Mouse (Mus musculus) myocyte (in vitro differentiated cells): ENCODE measurements around the gene Nit1.
A peak's percentile ranks its signal among the peaks of the same experiment; 100 is the strongest.

ENCODE experiments used
- CEBPB ChIP-seq: IDR thresholded peaks from 2 replicates; pipeline ENCODE4 v1.6.1; 2011; ENCODE audit warnings: mild to moderate bottlenecking, moderate library complexity; ENCODE audit not compliant: poor library complexity, insufficient read depth, severe bottlenecking
- E2F4 ChIP-seq: IDR thresholded peaks from one replicate; pipeline ENCODE4 v1.6.1; 2011; ENCODE audit warnings: mild to moderate bottlenecking, control low read depth, moderate library complexity; ENCODE audit not compliant: insufficient read depth
- MAX ChIP-seq: IDR thresholded peaks from one replicate; pipeline ENCODE4 v1.6.1; 2011; ENCODE audit warnings: low read depth, mild to moderate bottlenecking, control low read depth
- MYOD1 ChIP-seq, 3 experiments: IDR thresholded peaks; one replicate each; pipeline ENCODE4 v1.6.1; 2011; ENCODE audit warnings: control low read depth in 2 of 3, low read depth in 2 of 3, mild to moderate bottlenecking in 2 of 3, moderate library complexity in 1 of 3; ENCODE audit not compliant: insufficient read length in 2 of 3, control insufficient read depth in 1 of 3
- POLR2A ChIP-seq: IDR thresholded peaks from one replicate; pipeline ENCODE4 v1.6.1; 2011; ENCODE audit warnings: low read depth, mild to moderate bottlenecking, control low read depth, moderate library complexity; ENCODE audit not compliant: insufficient read length
- POLR2AphosphoS2 ChIP-seq: IDR thresholded peaks from one replicate; pipeline ENCODE4 v1.6.1; 2011; ENCODE audit warnings: low read depth, control low read depth; ENCODE audit not compliant: insufficient read length
- TCF12 ChIP-seq: IDR thresholded peaks from one replicate; pipeline ENCODE4 v1.6.1; 2011; ENCODE audit warnings: mild to moderate bottlenecking, control low read depth; ENCODE audit not compliant: poor library complexity, insufficient read depth, severe bottlenecking
- TCF3 ChIP-seq: IDR thresholded peaks from one replicate; pipeline ENCODE4 v1.6.1; 2011; ENCODE audit warnings: low read depth, control low read depth; ENCODE audit not compliant: insufficient read length
- USF1 ChIP-seq: IDR thresholded peaks from one replicate; pipeline ENCODE4 v1.6.1; 2011; ENCODE audit warnings: low read depth, mild to moderate bottlenecking, control low read depth, moderate library complexity

GRCm38 (mm10) chr1:171345225-171346094 is at the start of gene Nit1, which contains the start of gene Pfdn2:
- no peak for TF ChIP-seq TCF12
- TF ChIP-seq MAX, result no peak
- TF ChIP-seq POLR2A, result peak; percentile 94
- no peak for TF ChIP-seq E2F4
- TF ChIP-seq USF1, result no peak
- peak; percentile 98 for TF ChIP-seq POLR2AphosphoS2
- no peak for TF ChIP-seq CEBPB
- peak in 1 of 3 experiments; percentile 18 for TF ChIP-seq MYOD1 (IDR thresholded peaks at IDR 0.05; ENCODE audit: control insufficient read depth in 1 of 3, insufficient read length in 2 of 3, low read depth in 2 of 3)
- no peak for TF ChIP-seq TCF3
